Mouse (Mus musculus) inflammation-experienced regulatory T-cells, adult 16 weeks (primary cell): ENCODE results near the gene Sord. TPM values are rescaled to one million over a fixed set of nuclear protein-coding genes. Genes with fewer than 3 reads are reported as not detected.

Experiments used
- polyA plus RNA-seq: library from polyadenylated mRNA; unstranded; fragments of 100-300 nt; shearing (Covaris generic); gene quantifications from one replicate; pipeline ENCODE4 v1.2.1, GENCODE M21; 2017

The Sord gene
- polyA plus RNA-seq = 4.1 TPM

DNA sequence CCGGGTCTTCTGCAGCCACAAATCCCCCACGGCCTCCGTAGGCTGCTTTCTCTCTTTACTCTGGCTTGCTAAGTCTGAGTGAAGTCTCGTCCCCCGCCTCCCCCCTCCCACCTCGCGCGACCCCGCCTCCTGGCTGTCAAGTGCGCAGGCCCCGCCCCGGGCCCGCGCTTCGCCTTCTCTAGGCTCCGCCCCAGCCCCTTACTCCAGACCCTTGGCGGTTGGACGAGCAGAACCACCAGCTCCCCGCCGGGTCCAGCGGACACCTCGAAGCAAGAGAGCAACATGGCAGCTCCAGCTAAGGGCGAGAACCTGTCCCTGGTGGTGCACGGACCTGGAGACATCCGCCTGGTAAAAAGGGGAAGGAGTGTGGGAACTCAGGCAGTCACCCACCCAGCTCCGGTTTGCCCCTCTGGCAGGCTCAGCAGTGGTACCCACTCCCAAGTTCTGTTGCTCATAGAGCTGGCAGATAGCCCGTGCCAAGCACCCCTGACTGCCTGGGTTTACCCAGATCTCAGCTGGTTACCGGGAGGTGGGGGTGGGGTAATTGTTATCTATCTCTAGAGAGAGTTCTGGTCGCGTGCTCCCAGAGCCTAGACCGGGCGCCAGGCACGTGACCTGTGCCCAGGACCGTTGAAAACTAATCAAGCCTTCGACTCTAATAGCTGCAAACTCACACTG, at the start of gene Sord:
Gene Sord (plus strand): TSS at position 139 of the 678 bp plus-strand sequence.

GRCm38 (mm10) chr2:122186106-122186505, 48.4 kb upstream of the Sord start, which contains the start of the genes Patl2 and Terb2:
Gene Patl2, minus strand, starts transcription at chr2:122186189.
Gene Terb2, plus strand, starts transcription at chr2:122186272.

DNA sequence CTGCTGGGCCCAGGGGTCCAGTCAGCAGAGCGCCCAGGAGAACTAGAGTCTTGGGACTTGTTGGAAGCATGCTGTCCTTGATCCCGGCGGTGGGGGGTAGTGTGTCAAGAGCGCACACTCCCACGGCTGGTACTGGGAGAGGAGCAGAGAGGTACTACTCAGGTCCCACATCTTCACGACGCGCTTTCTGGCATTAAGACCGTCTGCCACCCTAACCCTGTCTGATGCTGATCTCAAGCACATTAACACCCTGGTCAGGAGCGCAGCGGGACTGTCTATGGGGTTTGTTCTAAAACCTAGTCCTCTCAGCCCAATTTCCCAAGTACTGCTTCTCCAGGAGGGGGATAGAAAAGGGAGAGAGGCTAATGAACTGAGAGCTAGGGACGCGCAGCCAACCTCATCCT, 63.5 kb downstream of the Sord start, which contains the start of gene Duox2:
Gene Duox2 (minus strand): TSS at position 354 of the 404 bp plus-strand sequence.

DNA sequence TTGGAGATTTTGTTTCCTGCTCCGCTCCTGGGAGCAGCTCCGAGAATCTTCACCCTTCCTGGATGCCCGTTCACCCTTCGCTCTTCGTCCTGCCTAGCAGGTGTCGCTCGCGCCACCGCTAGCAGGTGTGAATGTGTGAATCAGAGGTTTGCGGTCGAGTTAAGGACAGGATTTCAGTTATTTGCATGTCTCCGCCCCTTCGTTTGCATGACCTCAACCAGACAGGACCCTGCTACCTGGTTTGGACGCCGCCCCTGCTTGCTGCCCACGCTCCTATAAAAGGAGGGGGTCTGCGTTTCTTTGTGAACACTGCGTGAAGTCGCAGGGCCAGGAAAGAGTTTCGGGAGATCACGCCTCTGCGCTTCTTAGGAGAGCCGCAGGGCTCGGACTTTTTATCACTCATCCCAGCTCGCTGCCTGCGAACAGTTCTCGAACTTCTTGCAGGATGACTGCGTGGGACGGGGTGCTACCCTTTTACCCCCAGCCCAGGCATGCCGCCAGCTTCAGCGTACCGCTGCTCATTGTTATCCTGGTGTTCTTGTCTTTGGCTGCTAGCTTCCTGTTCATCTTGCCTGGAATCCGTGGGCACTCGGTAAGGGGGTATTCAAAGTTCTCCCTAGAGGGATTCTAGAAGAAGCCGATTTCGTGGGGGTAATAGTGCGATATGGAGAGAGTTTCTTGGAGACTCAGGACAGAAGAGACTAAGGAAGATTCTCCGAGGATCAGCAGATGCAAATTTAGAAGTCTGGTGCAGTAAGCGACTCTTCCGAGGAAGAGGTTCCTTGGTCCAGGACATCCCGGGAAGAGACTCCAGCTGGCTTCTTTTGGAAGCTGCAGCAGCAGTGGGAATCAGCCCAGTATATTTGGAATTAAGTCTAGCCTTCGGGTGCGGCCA, 64.3 kb downstream of the Sord start, which contains the start of gene Duoxa2:
Gene Duoxa2 (plus strand): TSS at position 305 of the 895 bp plus-strand sequence.

DNA sequence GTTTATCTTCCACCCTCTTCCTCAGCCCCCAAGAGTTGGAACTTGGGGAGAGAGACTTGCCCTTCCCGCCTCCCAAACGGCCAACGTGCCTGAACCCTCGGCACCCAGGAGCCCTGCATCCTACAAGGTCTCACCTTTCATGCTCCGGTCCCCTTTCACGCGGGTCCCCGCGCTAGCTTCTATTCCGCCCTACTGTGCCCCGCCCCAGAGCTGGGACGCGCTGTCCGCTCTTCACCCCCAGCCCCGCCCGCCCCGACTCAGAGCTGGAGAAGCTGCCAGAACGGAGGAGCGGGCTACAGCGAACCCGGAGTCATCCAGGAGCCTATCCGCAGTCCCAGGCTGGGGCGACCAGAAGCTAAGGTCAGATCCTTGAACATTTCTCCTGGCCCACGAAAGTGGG, 79.0 kb downstream of the Sord start, which contains the start of gene Duoxa1:
Gene Duoxa1 (minus strand): TSS at position 195 of the 400 bp plus-strand sequence.

Other genes with a start within 250 kb of the Sord start
- gene Eif3j1, start 206.2 kb upstream of the Sord start, polyA plus RNA-seq = 5.7 TPM
- 22.2 TPM for gene Spg11, start 116.4 kb upstream of the Sord start, polyA plus RNA-seq
- 8,183 TPM for gene B2m, start 87.1 kb upstream of the Sord start, polyA plus RNA-seq
- not detected for gene Trim69, start 74.0 kb upstream of the Sord start, polyA plus RNA-seq
- gene Patl2, start 48.6 kb upstream of the Sord start, polyA plus RNA-seq = 1.4 TPM
- gene Terb2, start 48.5 kb upstream of the Sord start, polyA plus RNA-seq = not detected
- gene Duox2, start 63.7 kb downstream of the Sord start, polyA plus RNA-seq = not detected
- not detected for gene Duoxa2, start 64.2 kb downstream of the Sord start, polyA plus RNA-seq
- not detected for gene Duoxa1, start 79.0 kb downstream of the Sord start, polyA plus RNA-seq
- not detected for gene Duox1, start 80.9 kb downstream of the Sord start, polyA plus RNA-seq
- 0.94 TPM for gene Shf, start 134.4 kb downstream of the Sord start, polyA plus RNA-seq
- 274 TPM for gene Slc28a2, start 191.7 kb downstream of the Sord start, polyA plus RNA-seq